Mouse (Mus musculus) spleen, postnatal 36 days (tissue): Measurements from ENCODE around the gene Adat3.

Experiments used
- DNase-seq, 2 experiments: peaks; one replicate each; pipeline ENCODE4 v3.0.0; 2022; ENCODE audit warnings: low spot score in 2 of 2, mixed read lengths in 1 of 2

Adat3 gene

GRCm38 (mm10) chr10:80653156-80653720 lies 50.6 kb downstream of the Adat3 start:
- DNase-seq: no peak

DNA sequence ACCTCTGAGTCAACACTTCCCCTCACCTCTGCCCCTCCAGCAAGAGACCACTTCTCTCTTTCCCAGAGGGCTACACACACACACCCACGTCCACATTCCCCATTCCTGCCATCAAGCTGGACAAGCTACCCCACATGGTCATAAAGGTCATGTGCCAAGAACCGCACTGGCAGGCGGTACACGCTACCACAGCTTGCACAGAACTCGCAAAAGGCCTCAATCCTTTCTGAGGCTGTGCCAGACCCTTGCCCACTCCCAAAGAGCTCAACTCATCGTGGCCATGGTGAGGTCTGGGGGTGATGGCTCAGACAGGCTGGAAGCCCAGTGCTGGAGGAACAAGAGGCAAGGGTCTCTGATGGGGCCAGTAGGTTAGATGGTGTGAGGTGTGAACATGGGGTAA lies 52.2 kb downstream of the Adat3 start:
- no peak for DNase-seq

DNA sequence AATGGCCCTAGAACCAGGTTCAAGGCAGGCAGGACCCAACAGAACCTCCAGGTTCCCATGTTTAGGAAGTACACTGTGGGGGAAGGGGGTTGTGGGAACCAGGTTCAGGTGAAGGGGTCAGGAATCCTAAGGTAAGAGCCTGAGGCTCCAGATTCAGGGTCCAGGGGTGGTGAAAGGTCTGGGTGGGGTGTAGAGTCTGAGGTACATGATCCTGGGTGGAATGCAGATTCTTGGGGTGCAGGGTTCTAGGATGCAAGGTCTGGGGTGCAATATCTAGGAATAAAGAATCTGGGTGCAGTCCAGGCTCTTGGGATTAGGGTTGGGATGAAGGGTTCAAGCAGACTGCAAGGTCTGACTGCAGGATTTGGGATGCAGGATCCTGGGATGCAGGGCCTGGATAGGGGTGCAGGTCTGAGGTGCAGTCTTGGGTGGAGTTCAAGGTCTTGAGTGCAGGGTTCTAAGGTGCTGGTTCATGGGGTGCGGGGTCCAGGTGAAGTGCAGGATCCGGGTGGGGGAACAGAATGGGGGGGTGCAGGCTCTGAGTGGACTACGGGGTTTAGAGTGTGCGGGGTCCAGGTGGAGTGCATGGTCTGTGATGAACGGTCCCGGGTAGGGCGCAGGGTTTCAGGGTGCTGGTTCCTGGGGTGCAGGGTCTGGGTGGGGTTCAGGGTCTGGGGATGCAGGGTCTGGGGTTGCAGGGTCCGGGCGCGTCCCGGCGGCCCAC lies 52.9 kb downstream of the Adat3 start:
- no peak for DNase-seq

GRCm38 (mm10) chr10:80656130-80656862 lies 53.6 kb downstream of the Adat3 start:
- peak; percentile 91 to 94 for DNase-seq

DNA sequence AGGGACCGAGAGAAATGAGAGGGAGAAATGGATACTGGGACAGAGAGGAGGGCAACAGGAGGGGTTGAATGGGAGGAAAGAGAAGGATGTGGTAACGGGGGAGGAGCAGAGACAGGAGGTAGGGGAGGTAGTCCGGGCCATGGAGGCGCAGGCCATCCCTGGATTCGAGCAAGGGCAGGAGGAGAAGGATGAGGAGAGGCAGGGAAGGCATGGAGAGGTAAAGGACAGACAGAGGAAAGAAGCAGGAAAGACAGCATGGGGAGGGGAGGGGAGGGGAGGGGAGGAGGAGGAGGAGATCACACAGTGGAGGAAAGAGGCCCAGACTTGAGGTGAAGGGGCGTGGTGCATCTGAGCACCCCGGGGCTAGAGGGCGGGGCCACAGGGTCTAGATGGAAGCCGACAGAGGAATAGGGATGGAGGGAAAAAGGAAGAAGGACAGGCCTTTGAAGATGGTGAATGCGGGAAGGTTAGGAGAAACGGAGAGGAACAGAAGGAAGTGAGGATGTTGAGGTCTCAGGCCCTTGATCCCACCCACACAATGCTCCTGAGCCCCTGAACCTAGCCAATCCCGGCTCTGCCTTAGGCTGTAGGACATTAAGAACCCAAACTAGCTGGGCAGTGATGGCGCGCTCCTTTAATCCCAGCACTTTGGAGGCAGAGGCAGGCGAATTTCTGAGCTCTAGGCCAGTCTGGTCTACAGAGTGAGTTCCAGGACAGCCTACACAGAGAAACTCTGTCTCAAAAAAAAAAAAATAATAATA lies 54.4 kb downstream of the Adat3 start, which contains the start of gene Btbd2:
Gene Btbd2 (minus strand): TSS at position 209 of the 761 bp plus-strand sequence.
- DNase-seq: peak in 1 of 2 experiments; percentile 52
